Mouse (Mus musculus) kidney, adult 9 months (tissue): Measurements from ENCODE around the gene Klrb1b.
"Not testable (repeated sequence)": the region's sequence is repeated elsewhere in the genome, so short reads cannot be mapped to it uniquely, and the experiment has no call there.

Source experiments
- DNase-seq: peaks from one replicate; pipeline ENCODE4 v3.0.0; 2022

Gene Klrb1b

DNA sequence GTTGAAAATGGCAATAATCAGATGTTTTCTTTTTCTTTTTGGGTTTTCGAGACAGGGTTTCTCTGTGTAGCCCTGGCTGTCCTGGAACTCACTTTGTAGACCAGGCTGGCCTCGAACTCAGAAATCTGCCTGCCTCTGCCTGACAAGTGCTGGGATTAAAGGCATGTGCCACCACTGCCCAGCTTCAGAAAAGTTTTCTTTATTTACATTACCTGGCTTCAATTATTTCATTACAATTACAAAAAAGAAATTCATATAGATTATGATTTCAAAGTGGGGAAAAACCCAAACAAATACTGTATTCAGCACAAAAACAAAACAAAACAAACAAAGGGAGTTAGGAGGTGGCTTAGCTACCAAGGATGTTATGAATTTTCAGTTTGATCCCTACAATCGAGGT is 14.5 kb upstream of the Klrb1b start:
- DNase-seq: not testable (repeated sequence)

DNA sequence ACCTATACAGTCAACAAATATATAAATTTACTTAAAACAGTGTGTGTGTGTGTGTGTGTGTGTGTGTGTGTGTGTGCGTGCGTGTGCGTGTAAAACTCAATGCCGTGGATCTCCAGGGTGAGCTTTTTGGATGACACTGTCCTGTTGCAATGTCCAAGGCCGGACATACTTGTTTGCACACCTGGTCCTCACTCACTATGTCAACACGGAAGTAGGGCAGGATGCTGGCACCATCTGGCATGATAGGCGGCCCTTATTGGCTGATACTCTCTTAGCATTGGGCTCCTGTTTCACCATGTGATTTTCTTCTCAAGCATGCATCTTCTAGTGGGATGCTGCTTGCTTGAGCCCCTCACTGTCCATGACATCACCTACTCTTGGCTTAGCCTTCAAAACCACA is 13.8 kb upstream of the Klrb1b start:
- DNase-seq: no peak

DNA sequence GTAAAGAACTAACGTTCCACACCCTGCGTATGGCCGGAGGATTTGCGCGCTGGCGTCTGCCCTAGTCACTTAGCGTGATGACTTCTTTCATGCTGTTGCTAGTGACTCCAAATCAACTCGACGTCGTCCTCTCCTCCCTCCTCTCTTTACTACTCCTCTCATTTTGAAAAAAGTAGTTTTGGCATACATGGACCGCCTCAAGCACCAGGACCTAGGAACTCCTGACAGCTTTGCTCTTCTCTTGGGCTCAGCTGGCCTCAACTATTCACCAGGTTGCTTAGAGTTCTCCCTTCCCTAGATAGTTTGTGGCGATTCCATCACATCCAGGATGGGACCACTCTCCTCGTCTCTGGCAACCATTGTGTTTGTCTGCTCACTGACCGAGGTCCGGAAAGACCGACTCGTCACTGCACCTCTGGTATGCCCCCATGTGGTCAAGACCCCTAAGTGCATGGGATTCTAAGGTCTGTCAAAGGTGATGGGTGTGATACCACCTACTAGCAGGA is 13.2 kb upstream of the Klrb1b start:
- peak; percentile 94 for DNase-seq

DNA sequence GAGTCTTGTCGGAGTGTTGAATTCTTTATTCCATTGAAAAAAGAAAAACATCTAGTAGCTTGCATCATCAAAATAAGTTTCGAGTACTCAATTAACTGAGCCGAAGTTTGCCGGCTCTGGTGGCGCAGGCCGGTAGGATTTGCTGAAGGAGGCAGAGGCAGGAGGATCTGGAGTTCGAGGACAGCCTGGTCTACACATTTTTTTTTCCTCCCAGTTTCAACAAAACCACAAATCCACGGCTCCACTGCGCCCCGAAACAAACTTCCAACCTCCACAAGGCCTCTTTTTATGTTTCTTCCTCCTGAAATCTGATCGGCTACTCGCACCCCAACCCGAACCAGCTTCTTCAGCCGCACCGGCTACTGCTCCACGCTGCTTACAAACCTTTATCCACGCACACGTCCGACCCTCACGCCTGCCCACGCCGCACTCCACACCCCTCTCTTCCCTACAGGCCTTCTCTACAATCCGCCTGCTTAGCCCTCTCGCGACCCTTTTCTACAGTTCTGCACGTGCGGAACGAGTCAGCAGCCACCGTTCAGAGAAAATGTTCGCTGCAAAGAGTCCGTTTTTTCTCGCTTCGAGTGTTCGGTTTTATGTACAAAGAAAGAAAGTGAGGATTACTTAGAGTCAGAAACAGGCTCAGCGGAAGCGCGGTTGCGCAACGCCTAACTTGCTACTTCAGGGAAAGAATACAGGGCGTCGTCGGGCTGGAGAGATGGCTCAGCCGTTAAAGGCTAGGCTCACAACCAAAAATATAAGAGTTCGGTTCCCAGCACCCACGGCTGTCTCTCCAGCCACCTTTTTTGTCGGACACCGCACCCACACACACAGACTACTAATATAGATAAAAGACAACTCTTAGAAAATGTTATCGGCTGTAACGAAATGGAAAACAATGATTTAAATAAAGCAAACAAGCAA is 12.5 kb upstream of the Klrb1b start:
- peak; percentile 94 for DNase-seq

DNA sequence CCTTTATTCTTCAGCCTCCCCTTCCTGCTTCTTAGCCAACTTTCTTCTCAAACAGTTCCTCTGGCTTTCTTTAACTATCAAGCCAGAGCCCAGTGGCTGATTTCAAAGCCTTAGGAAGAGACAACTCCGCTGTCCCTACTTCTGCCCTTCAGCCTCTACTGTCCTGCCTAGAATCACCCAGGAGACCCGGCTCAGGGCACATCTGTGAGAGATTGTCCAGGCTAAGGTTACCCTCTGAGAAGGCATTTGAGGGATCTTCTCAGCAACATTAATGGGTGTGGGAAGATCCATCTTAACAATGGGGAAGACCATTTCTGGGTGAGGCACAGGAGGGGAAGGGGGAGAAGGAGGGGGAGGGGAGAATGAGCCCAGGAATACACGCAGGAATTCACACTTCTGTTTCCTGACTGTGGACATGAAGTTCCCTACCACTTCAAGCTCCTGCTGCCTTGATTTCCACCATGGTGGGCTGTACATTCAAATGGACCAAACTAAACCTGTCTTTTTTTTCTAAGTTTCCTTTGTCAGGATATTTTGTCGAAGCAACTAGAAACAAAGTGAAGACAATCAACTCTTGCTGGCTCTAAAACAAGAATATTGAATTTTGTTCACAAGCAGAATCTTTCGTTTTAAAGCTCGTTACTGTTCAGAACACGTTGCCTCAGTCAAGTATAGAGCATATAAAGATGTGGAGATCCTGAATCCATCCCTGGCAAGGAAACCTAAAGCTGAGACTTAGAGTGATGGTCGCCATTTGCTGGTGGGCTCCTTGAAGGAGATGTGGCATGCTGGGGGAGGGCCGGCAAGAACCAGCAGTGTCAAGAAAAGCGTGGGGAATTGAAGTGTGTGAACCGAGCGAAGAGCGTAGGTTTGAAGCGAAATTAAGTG is 11.6 kb upstream of the Klrb1b start:
- no peak for DNase-seq

DNA sequence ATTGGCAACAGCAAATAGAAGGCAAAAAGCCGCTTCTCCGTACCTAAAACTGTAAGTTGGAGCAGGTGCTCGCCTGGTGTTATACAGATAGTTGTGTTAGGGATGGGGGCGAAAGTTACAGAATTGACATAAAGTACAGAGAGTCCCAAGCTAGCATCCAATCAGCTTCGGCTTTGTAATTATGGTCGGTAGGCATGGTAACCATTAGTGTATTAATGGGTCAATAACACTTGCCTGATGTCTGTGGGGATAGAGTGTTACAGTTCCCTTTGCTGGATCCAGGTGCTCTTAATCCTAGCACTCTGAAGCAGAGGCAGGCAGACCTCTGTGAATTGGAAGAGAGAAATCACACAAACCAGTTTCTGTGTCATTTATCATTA is 10.8 kb upstream of the Klrb1b start:
- no peak for DNase-seq

DNA sequence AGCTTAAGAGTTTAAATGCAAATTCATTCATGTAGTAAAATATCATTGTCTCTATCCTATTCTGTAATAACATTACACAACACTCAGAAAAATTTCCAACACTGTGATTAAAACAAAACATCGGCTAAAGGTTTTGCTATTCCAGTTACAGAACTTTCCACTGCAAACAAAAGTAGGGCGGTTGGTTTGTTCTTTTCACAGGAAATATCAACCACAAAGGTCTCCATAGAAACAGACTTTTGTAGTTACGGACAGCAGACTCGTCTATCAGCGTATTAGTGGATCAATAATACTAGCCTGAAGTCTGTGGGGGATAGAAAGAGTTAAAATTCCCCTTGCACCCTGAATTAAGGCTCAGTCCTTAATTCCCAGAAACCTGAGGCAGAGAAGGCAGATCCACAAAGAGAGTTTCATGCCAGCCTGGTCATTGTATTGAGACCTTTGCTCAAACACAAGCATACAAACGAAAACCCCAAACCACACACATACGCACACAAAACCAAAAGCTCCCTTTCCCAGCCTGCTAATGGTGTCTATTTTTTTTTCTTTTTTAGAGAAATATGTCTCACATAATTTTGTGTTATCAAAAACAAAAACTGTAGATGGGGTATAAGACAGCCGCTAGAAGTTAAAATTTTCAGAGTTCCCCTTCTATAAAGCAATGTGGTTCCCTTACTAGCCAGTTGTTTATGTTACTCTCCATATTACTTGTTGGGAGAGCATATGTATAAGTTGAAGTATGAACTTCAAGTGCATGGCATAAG is 10.2 kb upstream of the Klrb1b start:
- no peak for DNase-seq

DNA sequence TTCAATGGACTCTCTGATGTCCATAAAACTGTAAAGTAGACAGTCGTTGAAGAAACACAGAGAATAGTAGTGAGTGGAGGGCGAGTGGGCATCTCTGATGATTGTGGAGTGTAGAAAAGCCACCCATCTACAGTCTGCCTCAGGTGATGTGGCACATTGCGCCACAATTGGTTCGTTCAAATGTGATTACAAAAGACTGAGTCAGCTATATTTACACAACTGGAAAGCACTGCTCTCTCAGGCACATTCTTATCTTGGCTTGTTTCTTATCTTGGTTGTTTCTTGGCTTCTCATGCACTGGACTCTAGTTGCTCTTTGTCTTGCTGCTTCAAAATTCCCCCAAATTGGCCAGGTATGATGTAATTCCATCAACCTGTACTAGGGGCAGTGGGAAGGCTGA is 9.4 kb upstream of the Klrb1b start:
- no peak for DNase-seq

DNA sequence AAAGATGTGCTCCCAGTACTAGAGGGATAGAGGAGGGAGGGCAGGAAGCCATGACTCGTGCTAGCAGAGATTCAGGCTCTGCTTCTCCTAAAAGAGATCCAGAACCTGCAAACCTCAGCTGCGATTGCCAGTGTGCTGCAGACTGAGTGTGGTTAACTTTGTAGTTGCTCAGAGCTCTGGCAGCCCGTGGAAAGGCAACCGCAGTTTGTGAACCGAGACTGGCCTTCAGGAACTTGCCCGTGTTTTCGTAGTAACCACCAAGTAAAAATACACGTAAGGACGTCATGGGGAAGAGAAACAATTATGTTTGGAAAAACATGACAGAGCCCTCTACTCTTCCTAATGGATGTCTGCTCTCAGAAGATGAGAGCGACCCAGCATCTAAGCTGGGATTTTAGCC is 6.9 kb upstream of the Klrb1b start:
- DNase-seq: no peak

DNA sequence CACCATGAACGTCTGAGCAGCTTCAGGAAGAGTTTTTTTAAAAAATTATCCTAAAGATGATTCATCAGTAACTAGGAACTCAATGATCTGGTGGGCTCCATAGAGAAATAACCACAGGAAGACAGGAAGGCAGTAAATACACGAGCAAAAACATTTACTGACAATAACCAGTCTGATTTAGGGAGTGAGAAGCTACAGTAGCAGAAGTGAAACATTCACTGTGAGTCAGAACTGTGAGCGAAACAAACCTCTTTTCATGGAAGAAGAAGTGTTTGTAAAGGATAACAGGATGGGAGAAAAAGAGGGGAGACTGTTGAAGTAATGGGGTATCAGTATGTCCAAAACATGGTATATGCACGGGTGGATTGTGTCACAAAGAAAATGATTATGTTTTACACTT is 3.7 kb upstream of the Klrb1b start:
- DNase-seq: no peak

DNA sequence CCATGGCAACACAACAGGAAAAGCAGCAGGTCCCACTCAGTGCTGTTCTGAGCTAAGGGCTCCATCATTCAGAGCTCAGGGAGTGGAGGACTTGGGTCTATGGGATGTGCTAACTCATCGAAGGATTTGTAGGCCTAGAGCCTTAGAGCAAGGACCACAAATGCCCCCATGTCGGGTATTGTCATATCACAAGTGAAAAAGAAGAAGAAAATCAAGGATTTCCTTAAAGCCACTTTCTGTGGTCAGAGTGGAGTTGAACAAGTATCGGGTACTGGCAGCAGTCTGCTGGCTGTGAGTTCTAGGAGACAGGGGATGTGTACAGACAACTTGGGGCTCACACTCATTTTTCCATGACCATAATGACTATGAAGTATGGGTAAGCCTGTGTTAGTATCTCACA is 650 bp upstream of the Klrb1b start:
- no peak for DNase-seq

DNA sequence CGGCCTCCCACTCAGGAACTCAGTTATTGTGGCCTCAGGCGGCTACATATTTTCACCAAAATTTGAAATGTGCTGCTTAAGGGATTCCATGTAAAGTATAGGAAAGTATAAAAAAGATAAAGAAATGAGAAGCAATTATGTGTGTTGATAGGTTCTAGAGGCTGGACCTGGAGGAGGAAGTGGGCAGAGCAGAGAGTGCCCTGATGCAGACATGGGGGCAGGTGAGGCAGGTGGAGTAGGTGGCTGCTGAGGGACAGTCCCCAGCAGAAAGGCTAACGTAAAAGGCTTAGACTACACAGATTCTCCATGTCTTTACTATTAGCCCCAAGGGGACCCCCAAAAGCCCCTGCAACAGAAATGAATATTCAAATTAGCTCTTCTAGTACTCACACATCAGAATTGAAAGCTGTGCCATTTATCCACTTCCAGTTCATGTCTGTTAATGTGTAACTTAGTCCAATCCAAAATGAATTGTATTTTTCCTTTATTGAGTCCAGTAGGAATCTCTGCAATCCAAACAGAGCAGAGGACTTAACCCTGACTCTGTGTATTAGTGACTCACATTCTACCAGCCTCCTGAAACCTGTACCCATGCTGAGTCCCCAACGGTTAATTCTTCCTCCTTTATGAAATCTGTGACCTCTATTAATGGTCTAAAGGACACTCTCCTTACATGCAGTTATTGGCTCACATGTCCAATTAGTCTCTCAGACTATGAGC is 7.9 kb downstream of the Klrb1b start:
- no peak for DNase-seq

DNA sequence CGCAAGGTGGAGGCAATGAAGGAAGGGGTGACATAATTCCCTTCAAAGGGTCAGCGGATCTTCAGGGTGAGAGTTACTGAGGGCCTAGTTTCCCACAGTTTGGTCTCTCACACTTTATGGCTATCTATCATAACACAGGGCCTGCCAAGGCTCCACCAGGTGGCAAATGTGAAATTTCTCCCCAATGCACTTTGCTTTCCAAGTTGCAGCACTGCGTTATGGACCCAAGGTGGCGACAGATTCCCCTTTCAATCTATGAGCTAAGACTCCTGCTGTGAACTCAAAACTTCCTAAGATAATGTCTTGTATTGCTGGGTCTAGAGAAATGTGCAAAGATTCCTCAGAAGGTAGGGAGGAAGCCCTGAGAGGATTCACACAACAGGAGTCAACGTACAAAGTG is 17.6 kb downstream of the Klrb1b start:
- DNase-seq: peak; percentile 64

DNA sequence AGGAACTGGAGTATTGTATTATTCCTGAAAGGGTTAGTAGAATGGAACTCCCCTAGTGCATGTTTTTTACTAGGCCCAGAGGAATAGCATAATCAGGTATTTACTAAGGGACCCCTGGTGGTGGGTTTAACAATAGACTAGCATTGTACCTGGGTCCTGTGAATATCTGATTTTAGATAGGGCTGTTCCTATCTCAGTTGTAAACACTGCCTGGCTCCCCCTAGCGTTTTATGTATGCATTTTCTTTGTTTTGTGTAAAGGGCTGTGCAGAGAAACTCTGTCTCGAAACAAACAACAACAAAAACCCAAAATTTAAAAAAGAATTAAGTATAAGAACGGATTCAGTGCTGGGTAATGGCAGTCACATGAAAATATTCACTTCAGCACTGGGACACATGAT is 19.1 kb downstream of the Klrb1b start:
- DNase-seq: peak; percentile 29

DNA sequence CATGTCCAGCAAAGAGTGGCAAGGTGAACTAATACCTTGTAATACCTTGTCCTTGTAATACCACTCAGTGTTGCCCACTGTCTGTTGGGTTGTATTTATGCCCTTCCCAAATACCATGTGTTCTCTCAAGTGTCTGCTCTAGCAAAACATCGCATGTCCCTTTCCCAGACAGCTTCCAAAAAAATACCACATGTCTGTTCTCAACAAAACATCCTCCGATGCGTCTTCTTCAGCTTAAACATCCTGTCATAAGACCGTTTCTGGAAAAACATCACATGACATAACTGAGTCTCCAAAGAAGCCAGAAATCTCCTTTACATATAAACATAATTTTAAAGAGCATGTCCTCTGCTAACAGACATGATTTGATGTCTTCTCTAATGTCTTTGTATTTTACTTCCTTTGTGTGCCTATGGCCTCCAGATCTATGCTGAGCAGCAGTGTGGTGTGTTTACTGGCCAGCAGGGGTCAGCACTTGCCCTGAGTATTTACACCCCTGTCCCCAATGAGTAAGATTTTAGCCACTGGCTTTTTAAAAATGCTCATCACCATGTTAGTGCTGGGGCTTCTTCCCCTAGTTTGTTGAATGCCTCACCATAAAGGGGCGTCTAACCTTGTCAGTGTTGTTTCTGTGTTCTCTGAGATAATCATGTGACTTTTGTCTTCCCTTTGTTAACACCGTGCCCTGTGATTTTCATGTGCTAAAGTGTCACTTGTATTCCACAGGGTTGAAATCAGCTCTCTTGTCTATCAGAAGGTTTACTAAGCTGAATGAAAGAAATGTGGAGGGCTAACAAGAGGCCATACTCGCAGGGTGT is 21.1 kb downstream of the Klrb1b start:
- peak; percentile 77 for DNase-seq

DNA sequence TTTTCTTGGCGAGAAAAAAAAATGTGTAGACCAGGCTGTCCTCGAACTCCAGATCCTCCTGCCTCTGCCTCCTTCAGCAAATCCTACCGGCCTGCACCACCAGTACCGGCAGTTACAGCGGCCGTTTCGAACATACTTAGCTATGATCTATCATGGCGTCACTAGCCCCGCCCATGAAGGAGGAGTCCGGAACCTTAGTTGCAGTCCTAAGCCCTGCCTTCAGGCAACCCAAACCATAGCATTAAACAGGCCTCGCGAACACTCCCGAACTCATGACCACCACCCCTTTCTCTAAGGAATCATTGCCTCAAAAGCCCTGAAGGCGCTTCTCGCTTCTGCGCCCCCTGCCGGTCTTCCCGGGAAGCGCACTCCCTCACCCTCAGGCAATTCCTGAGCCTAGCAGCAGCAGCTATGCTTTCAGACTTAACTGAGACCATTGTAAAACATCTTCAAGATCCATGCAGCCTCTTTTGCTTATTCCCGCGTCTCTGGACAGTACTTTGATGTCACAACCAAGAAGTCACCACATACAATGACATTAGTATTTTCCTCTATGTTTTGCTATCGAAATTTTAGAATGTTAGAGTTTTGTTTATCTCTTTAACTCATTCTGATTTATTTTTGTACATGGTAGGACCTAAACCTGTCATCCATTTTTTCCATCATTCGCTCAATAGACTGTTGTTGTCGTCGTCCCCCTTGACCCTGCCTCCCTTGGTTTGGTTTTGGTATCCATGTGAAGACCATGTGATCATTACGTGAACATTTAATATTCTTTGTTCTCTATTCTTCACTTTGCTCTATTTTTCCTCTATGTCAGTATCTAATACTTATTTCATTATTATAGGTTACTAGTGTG is 22.9 kb downstream of the Klrb1b start:
- DNase-seq: peak; percentile 98

DNA sequence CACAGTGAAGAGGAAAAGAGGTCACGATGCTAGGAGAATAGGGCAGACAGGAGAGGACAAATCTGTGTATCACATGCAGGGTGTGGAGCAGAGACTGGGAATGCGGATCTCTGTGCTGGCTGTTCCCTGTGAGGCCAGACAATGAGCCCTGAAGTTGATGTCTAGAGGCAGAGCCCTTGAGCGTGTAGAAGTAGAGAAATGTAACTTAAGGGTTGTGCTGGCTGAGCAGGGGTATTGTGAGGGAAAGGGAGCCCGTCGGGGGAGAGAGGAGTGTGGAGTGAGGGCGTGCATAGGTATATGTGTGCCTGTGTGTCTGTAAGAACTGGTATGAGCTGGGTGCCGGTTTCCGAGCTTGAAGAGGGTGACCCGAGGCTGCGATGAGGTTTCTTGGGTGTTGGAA is 23.6 kb downstream of the Klrb1b start:
- DNase-seq: no peak

DNA sequence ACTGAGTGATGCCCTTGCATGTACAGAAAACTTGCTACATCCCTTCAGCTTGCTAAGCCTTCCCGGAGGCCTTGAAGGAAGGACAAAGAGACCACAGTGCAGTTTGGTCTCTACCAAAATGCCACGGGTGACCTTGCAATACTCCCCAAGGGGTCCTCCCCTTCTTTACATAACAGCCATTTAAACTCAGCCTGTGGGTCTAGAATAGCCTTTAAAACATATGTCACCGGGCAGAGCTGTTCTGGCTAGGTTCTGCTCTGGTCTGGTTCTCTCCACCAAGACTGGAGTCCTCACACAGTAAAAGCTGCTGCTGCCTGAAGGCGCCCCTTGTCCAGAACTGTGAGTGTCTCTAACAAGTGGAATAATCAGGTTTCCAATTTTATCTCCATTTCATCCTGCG is 25.4 kb downstream of the Klrb1b start:
- DNase-seq: not testable (repeated sequence)

DNA sequence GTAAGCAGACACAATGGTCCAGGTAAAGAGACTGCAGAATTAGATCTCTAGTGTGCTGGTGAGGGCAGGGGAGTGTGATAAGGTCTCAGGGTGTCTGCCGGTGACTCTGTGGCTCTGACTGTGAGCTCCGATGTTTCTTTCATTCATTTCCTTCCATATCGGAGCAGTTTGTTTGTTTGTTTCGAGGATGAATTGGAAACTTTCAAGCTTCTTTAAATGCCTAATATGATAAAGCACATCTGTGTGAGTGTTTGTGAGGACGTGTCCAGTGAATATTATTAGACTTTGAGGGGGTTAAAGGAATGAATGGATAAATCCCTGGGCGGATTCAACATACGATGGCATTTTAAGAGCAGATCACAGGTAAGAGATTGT is 26.2 kb downstream of the Klrb1b start:
- DNase-seq: no peak

DNA sequence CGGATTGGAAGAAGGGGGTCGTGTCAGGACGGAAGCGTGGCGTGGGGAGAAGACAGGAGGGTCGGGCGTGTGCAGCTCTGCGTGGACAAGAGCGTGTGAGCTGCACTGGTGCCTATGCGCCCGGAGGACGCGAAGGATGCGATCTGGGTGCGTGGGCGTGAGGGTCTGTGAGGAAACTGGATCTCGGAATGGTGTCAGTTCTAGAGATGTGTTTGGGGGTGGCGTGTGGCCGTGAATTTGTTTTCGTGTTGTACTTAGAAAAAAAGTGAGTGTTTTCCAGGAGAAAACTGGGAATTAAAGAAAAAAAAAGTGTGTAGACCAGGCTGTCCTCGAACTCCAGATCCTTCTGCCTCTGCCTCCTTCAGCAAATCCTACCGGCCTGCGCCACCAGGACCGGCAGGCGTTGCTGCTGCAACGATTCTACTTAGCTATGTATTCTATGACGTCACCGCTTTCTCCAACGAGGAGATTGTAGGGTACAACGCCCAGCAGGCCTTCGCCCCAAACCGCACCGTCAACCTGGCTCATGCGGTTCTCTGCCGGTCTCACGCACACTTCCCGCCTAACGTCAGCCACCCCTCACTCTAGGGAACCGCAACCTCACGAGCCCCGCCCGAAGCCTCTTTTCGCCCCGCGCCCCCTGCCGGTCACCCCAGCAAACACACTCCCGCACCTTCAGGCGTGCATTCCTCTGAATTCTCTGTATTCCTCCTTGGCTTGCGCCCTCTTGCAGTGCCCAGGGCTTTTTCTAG is 26.8 kb downstream of the Klrb1b start:
- peak; percentile 92 for DNase-seq
